Mouse (Mus musculus) cortical plate, adult 2 months (tissue): Measurements from ENCODE around the gene Sh2d6.

Experiments used
- CTCF ChIP-seq: fragments of 200-500 bp; IDR thresholded peaks from 2 replicates; pipeline ENCODE4 v1.5.1; 2011; ENCODE audit warnings: mild to moderate bottlenecking, control low read depth, low read length; ENCODE audit not compliant: insufficient read depth; ENCODE audit errors: extremely low read depth
- POLR2A ChIP-seq: fragments of 200-500 bp; IDR thresholded peaks from 2 replicates; pipeline ENCODE4 v1.6.1; 2011; ENCODE audit warnings: mild to moderate bottlenecking, low read length, control low read depth; ENCODE audit not compliant: insufficient read depth; ENCODE audit errors: extremely low read depth

GRCm38 (mm10) chr6:72522288-72522687 is 781 bp upstream of the Sh2d6 start:
- no peak for TF ChIP-seq POLR2A
- no peak for TF ChIP-seq CTCF
